Mouse (Mus musculus) heart, embryonic 16.5 days (tissue): Measurements from ENCODE around the gene Prkg1. TPM values are rescaled to one million over a fixed set of nuclear protein-coding genes. Genes with fewer than 3 reads are reported as not detected.

ENCODE experiments used
- ATAC-seq: fragments of 200-750 bp; cut with Nextera tagmentation; replicated peaks from 2 replicates; pipeline ENCODE4 v1.8.0; 2017; ENCODE audit warnings: moderate number of reproducible peaks; ENCODE audit not compliant: insufficient read depth, low FRiP score; ENCODE audit errors: extremely low read depth
- H3K27ac ChIP-seq: fragments of 300-500 bp; sonication (generic); 2 replicates; pipeline ENCODE4 v1.5.1; 2014; ENCODE audit warnings: mild to moderate bottlenecking, low read length, control low read depth, moderate library complexity
- H3K27me3 ChIP-seq: fragments of 300-500 bp; sonication (generic); 2 replicates; pipeline ENCODE4 v1.6.1; 2014; ENCODE audit warnings: low read length, mixed read lengths; ENCODE audit not compliant: control insufficient read depth, insufficient read depth
- H3K36me3 ChIP-seq: fragments of 300-500 bp; sonication (generic); 2 replicates; pipeline ENCODE4 v1.6.1; 2014; ENCODE audit not compliant: control insufficient read depth, insufficient read depth
- H3K4me1 ChIP-seq: fragments of 300-500 bp; sonication (generic); 2 replicates; pipeline ENCODE4 v1.6.1; 2014; ENCODE audit warnings: low read length, mixed read lengths; ENCODE audit not compliant: control insufficient read depth, insufficient read depth
- H3K4me2 ChIP-seq: fragments of 300-500 bp; sonication (generic); 2 replicates; pipeline ENCODE4 v1.6.1; 2014; ENCODE audit warnings: low read depth, mild to moderate bottlenecking, control low read depth, low read length
- H3K4me3 ChIP-seq: fragments of 300-500 bp; sonication (generic); 2 replicates; pipeline ENCODE4 v1.5.1; 2014; ENCODE audit warnings: mild to moderate bottlenecking, control low read depth, low read length
- H3K9ac ChIP-seq: fragments of 300-500 bp; sonication (generic); 2 replicates; pipeline ENCODE4 v1.6.1; 2014; ENCODE audit warnings: low read length, control low read depth
- H3K9me3 ChIP-seq: fragments of 300-500 bp; sonication (generic); replicated peaks from 2 replicates; pipeline ENCODE4 v1.6.1; 2016; ENCODE audit warnings: low read length; ENCODE audit not compliant: control insufficient read depth
- whole genome bisulfite sequencing: fragments of 180-500 bp; shearing (Covaris S2); extraction: QIAGEN DNeasy Blood & Tissue Kit; methylation state at CpG from one replicate; pipeline ENCODE4 v1.1.7; 2014; 5-methylcytosine and 5-hydroxymethylcytosine counted together
- polyA plus RNA-seq: library from polyadenylated mRNA; unstranded; fragments of >200 nt; fragmentation: Nextera tagmentation; extraction: Ambion mirVana; gene quantifications from 2 replicates; pipeline ENCODE4 v1.2.1, GENCODE M21; 2015

Prkg1 gene
- polyA plus RNA-seq, 1 experiment from 2014 or later: 6.5 TPM

- H3K27ac ChIP-seq: no peak overlapping the region
Observed at GRCm38 (mm10) chr19:30564516-30564915, 1200.3 kb downstream of the Prkg1 start.

DNA sequence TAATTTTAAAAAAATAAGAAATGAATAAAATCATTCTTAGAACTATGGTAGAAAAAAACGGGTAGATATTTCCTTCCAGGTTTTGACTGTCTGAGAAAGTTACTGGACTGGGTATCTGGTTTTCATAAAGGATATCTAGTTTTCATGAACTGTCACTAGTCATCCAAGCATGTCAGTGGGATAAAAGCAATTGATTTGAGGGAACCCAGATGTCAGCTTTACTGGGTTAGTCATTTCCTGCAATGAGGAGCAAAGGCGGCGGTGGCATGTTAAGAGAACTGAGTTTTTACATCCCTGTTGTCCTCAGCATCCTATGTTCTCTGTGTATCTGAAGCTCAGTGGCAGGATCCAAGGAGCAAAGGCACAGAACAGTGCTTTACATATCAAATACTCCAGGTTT, 1201.0 kb downstream of the Prkg1 start:
- 62% methylated on average over 3 of the region's 3 CpGs for WGBS
- H3K27me3 ChIP-seq: no peaks in the 10 kb centered on the region

More at GRCm38 (mm10) chr19:30564516-30564915, 1200.3 kb downstream of the Prkg1 start:
- Histone ChIP-seq H3K4me3 (no peak overlapping the region), H3K9ac (no peak overlapping the region), H3K27me3 (no peaks in the 10 kb centered on the region), H3K9me3 (no peaks in the 10 kb centered on the region), H3K36me3 (no peaks in the 10 kb centered on the region), H3K4me2 (no peak overlapping the region), H3K4me1 (no peaks in the 10 kb centered on the region)
- no peak for ATAC-seq
- WGBS: 82% methylated on average over 6 of the region's 6 CpGs

GRCm38 (mm10) chr19:30558024-30558423, 1206.8 kb downstream of the Prkg1 start:
- peaks cover 4% of the 10 kb centered on the region for H3K27me3 ChIP-seq
- no peaks in the 10 kb centered on the region for H3K9me3 ChIP-seq
- H3K4me1 ChIP-seq: peaks cover 2% of the 10 kb centered on the region; the same call in 1 of the 2 replicates
- H3K36me3 ChIP-seq: no peaks in the 10 kb centered on the region
- ATAC-seq: no peak
- no peak overlapping the region for H3K4me3 ChIP-seq
- no peak overlapping the region for H3K27ac ChIP-seq
- no peak overlapping the region for H3K9ac ChIP-seq
- H3K4me2 ChIP-seq: no peak overlapping the region

More for the DNA sequence above, 1201.0 kb downstream of the Prkg1 start:
- Histone ChIP-seq H3K4me1 (no peaks in the 10 kb centered on the region), H3K9ac (no peak overlapping the region), H3K9me3 (no peaks in the 10 kb centered on the region), H3K4me2 (no peak overlapping the region), H3K36me3 (no peaks in the 10 kb centered on the region), H3K4me3 (no peak overlapping the region), H3K27ac (no peak overlapping the region)
- no peak for ATAC-seq

- no peaks in the 10 kb centered on the region for H3K36me3 ChIP-seq
- H3K27me3 ChIP-seq: peaks cover 20% of the 10 kb centered on the region
- H3K4me2 ChIP-seq: peak overlapping the region; percentile 64
- peak; percentile 52; the same call in 1 of the 2 replicates for ATAC-seq
- peak overlapping the region; percentile 62 for H3K9ac ChIP-seq
- H3K4me3 ChIP-seq: peak overlapping the region; percentile 45
- no peaks in the 10 kb centered on the region for H3K9me3 ChIP-seq
- peaks cover 9% of the 10 kb centered on the region for H3K4me1 ChIP-seq
- H3K27ac ChIP-seq: no peak overlapping the region
- WGBS: under 1% methylated on average over 12 of the region's 12 CpGs
Observed at GRCm38 (mm10) chr19:30554467-30554881, 1210.4 kb downstream of the Prkg1 start.

GRCm38 (mm10) chr19:30553740-30554139, 1211.1 kb downstream of the Prkg1 start:
- Histone ChIP-seq H3K27me3 (peaks cover 24% of the 10 kb centered on the region), H3K4me1 (peaks cover 12% of the 10 kb centered on the region), H3K9ac (no peak overlapping the region), H3K36me3 (no peaks in the 10 kb centered on the region), H3K4me2 (no peak overlapping the region), H3K4me3 (no peak overlapping the region), H3K27ac (no peak overlapping the region), H3K9me3 (no peaks in the 10 kb centered on the region)
- WGBS: 24% methylated on average over 4 of the region's 4 CpGs
- ATAC-seq: no peak

DNA sequence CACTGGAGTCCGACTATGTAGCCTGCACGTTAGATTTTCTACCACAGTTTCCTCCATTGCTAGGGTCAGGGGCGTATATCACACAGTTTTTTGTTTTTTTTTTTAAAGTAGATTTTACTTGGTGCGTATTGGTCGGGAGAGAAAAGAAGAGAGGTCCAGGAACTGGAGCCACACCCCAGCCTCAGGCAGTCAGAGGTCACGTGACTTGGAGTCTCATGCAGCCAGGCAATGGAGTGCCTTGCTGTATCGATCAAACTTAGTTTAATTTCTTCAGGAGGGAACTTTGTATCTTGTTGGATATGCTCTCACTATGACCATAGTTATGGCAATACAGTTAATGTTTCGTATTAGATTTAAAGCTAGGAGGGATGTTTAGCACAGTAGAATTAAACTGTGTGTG, 1212.6 kb downstream of the Prkg1 start:
- Histone ChIP-seq H3K9me3 (no peaks in the 10 kb centered on the region), H3K36me3 (no peaks in the 10 kb centered on the region), H3K9ac (no peak overlapping the region), H3K27ac (no peak overlapping the region), H3K4me3 (no peak overlapping the region), H3K4me2 (no peak overlapping the region), H3K4me1 (peaks cover 14% of the 10 kb centered on the region), H3K27me3 (peaks cover 36% of the 10 kb centered on the region)
- 63% methylated on average over 8 of the region's 8 CpGs for WGBS
- no peak for ATAC-seq

DNA sequence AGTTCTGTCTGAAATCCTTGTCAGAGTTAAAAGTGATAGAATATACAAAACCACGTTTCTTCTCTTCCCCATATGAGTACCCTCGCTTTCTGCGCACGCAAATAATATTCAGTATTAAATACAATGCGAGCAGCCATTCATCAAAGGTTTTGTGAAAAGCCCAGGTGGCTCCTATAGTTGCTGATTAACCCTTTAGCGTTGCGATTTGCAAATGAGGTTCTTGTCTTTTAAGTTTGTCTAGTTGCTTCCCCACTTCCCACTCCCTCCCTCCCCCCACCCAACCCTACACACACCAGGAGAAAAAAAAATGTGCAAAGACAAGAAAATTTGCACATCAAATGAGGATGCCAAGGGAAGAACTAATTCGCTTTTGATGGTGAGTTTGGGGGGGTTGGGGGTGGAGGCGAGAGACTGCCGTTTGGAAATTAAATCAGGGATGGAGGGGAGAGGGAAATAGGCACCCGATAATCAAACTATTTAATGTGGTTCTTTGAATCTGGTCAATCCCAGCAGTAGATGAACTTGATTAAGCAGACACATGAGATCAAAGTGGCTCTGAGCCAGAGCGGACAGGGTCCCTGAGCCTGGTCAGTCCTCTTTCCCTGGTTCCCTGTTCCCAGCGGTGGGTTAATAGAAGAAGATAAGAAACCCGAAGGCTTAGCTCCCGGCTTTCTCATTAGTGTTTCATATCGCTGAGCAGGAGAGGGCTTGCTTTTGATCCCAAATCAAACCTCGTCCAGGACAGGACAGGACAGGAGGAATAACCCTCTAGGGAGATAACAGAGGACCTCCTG, 1214.8 kb downstream of the Prkg1 start:
- H3K4me2 ChIP-seq: peak overlapping the region; percentile 71
- peak overlapping the region; percentile 44 for H3K4me3 ChIP-seq
- ATAC-seq: no peak
- WGBS: 3% methylated on average over 17 of the region's 17 CpGs
- no peaks in the 10 kb centered on the region for H3K9me3 ChIP-seq
- H3K9ac ChIP-seq: no peak overlapping the region
- no peaks in the 10 kb centered on the region for H3K36me3 ChIP-seq
- no peak overlapping the region for H3K27ac ChIP-seq
- peaks cover 44% of the 10 kb centered on the region for H3K27me3 ChIP-seq
- peaks cover 14% of the 10 kb centered on the region for H3K4me1 ChIP-seq

DNA sequence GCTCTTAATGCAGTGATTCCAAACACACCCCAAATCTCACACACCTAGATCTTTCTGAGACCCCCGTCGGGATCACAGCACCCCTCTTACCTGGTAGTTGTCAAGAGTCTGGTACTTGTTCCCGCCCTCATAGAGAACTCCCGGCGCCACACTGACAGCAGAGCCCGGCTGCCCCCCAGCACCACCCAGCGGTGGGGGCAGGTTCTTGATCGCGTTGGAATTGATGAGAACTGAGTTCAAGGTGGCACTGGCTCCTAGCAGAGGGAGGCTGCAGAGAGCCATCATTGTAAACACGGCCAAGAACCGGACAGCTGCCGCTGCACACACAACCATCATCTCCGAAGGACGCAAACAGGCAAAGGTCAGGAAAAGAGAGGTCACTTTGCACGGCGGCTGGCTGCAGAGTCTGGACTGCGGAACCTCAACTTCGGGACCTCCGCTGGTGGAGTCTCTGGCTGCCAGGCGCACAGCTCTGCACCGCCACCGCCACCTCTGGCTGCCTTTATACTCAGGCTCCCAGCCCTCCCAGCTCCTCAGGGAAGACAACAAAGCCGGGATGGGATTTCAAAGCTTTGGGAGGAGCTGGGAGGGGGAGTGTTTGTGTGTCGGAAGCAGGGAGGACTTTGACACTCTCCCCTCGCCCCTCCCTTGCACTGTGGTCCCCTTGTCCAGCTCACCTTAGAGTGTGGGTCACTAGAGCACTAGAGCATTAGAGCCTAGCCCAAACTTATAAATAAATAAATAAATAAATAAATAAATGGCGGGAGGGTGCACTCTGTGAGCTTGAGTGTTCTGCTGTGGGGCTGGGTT, 1215.6 kb downstream of the Prkg1 start, which contains the start of gene Dkk1:
Gene Dkk1 (minus strand): TSS at position 622 of the 810 bp plus-strand sequence.
- peaks cover 12% of the 10 kb centered on the region for H3K4me1 ChIP-seq
- no peaks in the 10 kb centered on the region for H3K36me3 ChIP-seq
- 0 out of 2 replicates have a peak, but pooled peaks have one; percentile 32 for ATAC-seq
- H3K27me3 ChIP-seq: peaks cover 44% of the 10 kb centered on the region
- peak within 1 kb of the TSS; percentile 10; the same call in 1 of the 2 replicates for H3K9ac ChIP-seq
- WGBS: 2% methylated on average over 26 of the region's 26 CpGs
- no peaks in the 10 kb centered on the region for H3K9me3 ChIP-seq
- H3K27ac ChIP-seq: no peak within 1 kb of the TSS
- H3K4me2 ChIP-seq: peak within 1 kb of the TSS; percentile 71
- peak within 1 kb of the TSS; percentile 44 for H3K4me3 ChIP-seq
